Mouse (Mus musculus) limb, embryonic 11.5 days (tissue): Measurements from ENCODE around the gene Cenpn. TPM values are rescaled to one million over a fixed set of nuclear protein-coding genes. Genes with fewer than 3 reads are reported as not detected.

Source experiments
- ATAC-seq: fragments of 200-750 bp; cut with Nextera tagmentation; 2 replicates; pipeline ENCODE4 v1.8.0; 2017; ENCODE audit warnings: low read depth; ENCODE audit not compliant: insufficient number of reproducible peaks, low FRiP score, low TSS enrichment
- DNase-seq: peaks from one replicate; pipeline ENCODE4 v3.0.0-alpha.2; 2015; ENCODE audit warnings: low spot score
- H3K27ac ChIP-seq: fragments of 300-500 bp; sonication (generic); replicated peaks from 2 replicates; pipeline ENCODE4 v1.5.1; 2014; ENCODE audit warnings: low read depth, mild to moderate bottlenecking, low read length
- H3K27me3 ChIP-seq: fragments of 300-500 bp; sonication (generic); 2 replicates; pipeline ENCODE4 v1.6.1; 2014; ENCODE audit warnings: mild to moderate bottlenecking, low read length, mixed read lengths; ENCODE audit not compliant: control insufficient read depth, insufficient read depth
- H3K36me3 ChIP-seq: fragments of 300-500 bp; sonication (generic); 2 replicates; pipeline ENCODE4 v1.6.1; 2014; ENCODE audit warnings: mild to moderate bottlenecking, low read length, moderate library complexity, mixed read lengths; ENCODE audit not compliant: control insufficient read depth, insufficient read depth
- H3K4me1 ChIP-seq: fragments of 300-500 bp; sonication (generic); 2 replicates; pipeline ENCODE4 v1.6.1; 2014; ENCODE audit warnings: low read length, mixed read lengths; ENCODE audit not compliant: control insufficient read depth, insufficient read depth
- H3K4me2 ChIP-seq: fragments of 300-500 bp; sonication (generic); 2 replicates; pipeline ENCODE4 v1.6.1; 2014; ENCODE audit warnings: low read depth, mild to moderate bottlenecking, moderate library complexity; ENCODE audit not compliant: severe bottlenecking
- H3K4me3 ChIP-seq: fragments of 300-500 bp; sonication (generic); 2 replicates; pipeline ENCODE4 v1.5.1; 2014; ENCODE audit warnings: low read depth, low read length
- H3K9ac ChIP-seq: fragments of 300-500 bp; sonication (generic); 2 replicates; pipeline ENCODE4 v1.6.1; 2014; ENCODE audit warnings: mild to moderate bottlenecking, low read length
- H3K9me3 ChIP-seq: fragments of 300-500 bp; sonication (generic); 2 replicates; pipeline ENCODE4 v1.6.1; 2016; ENCODE audit warnings: low read length; ENCODE audit not compliant: control insufficient read depth
- WGBS: fragments of 180-500 bp; shearing (Covaris S2); extraction: QIAGEN DNeasy Blood & Tissue Kit; methylation state at CpG from one replicate; pipeline ENCODE4 v1.1.7; 2014; 5-methylcytosine and 5-hydroxymethylcytosine counted together
- polyA plus RNA-seq: library from polyadenylated mRNA; unstranded; fragments of >200 nt; fragmentation: Nextera tagmentation; extraction: Ambion mirVana; gene quantifications from 2 replicates; pipeline ENCODE4 v1.2.1, GENCODE M21; 2014

Gene Cenpn
- 53.8 and 60.0 TPM in 2 replicates for polyA plus RNA-seq

GRCm38 (mm10) chr8:116921337-116922059 lies at the start of gene Cenpn, which contains the start of gene Cmc2:
TSS of gene Cenpn (plus strand) at chr8:116921730.
TSS of gene Cmc2 (minus strand) at chr8:116921455.
- H3K4me1 ChIP-seq = peaks cover 4% of the 10 kb centered on the region
- peak; percentile 95 for DNase-seq
- WGBS = under 1% methylated on average over 57 of the region's 57 CpGs
- peak within 1 kb of the TSS; percentile 76 for H3K9ac ChIP-seq
- H3K36me3 ChIP-seq = no peaks in the 10 kb centered on the region
- ATAC-seq = peak; percentile 94
- H3K9me3 ChIP-seq = no peaks in the 10 kb centered on the region
- peak within 1 kb of the TSS; percentile 81 for H3K4me3 ChIP-seq
- H3K27me3 ChIP-seq = no peaks in the 10 kb centered on the region
- H3K27ac ChIP-seq = peak within 1 kb of the TSS; percentile 32; the same call in 1 of the 2 replicates
- peak within 1 kb of the TSS; percentile 81 for H3K4me2 ChIP-seq

DNA sequence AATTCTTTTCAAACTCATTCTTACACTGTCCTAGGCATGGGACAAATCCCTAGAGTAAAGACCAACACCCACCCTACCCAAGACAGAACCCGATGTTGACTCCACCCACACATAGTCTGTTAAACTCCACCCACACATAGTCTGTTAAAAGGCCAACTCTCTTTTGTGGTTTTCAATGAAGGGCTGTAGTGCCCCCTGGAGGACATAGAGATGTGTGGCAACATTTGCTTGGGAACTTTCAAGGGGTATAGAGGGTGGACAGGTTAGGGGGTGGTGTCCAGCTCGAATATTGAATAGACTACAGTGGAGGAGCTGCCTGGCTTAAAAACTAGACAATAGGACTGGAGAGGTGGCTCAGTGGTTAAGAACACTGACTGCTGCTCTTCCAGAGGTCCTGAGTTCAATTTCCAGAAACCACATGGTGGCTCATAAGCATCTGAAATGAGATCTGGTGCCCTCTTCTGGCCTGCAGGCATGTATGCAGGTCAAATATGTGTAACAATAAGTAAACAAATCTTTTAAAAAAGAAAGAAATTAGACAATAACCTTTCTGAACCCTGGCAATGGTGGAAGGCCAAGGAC lies 48.7 kb upstream of the Cenpn start:
- no peak overlapping the region for H3K4me3 ChIP-seq
- 68% methylated on average over 2 of the region's 2 CpGs for WGBS
- no peak overlapping the region for H3K27ac ChIP-seq
- H3K4me2 ChIP-seq = no peak overlapping the region
- H3K27me3 ChIP-seq = no peaks in the 10 kb centered on the region
- H3K4me1 ChIP-seq = no peaks in the 10 kb centered on the region
- DNase-seq (no peak), ATAC-seq (no peak)
- no peak overlapping the region for H3K9ac ChIP-seq
- no peaks in the 10 kb centered on the region for H3K9me3 ChIP-seq
- no peaks in the 10 kb centered on the region for H3K36me3 ChIP-seq

DNA sequence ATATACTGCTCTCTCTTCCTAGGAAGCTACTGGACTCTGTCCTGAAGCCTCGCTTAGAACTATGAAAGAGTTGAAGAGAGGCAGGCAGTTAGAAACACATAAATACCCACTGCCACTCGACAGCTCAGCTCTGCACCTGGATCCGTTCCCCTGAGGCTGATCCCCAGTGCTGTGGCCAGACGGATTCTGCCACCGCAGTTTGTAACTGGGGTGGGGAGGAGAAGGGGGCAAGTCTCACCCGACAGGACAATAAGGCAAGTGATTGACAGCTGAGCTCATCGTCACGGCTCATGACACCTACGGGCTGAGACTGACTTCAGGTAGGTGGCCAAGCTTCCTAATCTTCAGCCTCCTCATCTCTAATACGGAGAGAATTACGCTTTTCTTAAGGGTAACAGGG lies 47.9 kb upstream of the Cenpn start:
- H3K27ac ChIP-seq = no peak overlapping the region
- H3K4me1 ChIP-seq = no peaks in the 10 kb centered on the region
- no peak overlapping the region for H3K4me3 ChIP-seq
- no peak overlapping the region for H3K9ac ChIP-seq
- no peaks in the 10 kb centered on the region for H3K27me3 ChIP-seq
- DNase-seq (no peak), ATAC-seq (no peak)
- 76% methylated on average over 11 of the region's 11 CpGs for whole genome bisulfite sequencing
- H3K9me3 ChIP-seq = no peaks in the 10 kb centered on the region
- no peaks in the 10 kb centered on the region for H3K36me3 ChIP-seq
- no peak overlapping the region for H3K4me2 ChIP-seq

DNA sequence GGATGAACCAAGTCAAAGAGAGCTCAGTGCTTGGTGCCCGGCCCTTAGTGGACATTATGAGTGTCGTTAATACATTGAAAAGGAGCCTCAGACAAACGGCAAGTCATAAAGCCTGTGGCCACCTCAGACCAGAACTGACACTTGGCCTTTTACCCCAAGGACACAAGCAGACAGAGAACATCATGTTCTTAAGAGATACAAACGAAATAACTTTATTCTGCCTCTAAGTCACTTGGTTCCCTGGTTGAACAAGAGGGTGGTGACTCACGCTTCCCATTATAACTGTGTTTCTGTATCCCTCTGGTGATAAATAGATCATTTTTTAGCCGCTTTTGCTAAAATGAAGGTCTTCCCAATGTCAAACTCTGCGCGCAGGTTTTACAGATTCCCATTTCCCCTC lies 47.5 kb upstream of the Cenpn start:
- ATAC-seq (no peak), DNase-seq (no peak)
- Histone ChIP-seq H3K4me3 (no peak overlapping the region), H3K9ac (no peak overlapping the region), H3K36me3 (no peaks in the 10 kb centered on the region), H3K9me3 (no peaks in the 10 kb centered on the region), H3K4me2 (no peak overlapping the region), H3K27ac (no peak overlapping the region), H3K27me3 (no peaks in the 10 kb centered on the region), H3K4me1 (no peaks in the 10 kb centered on the region)
- 81% methylated on average over 8 of the region's 8 CpGs for WGBS

GRCm38 (mm10) chr8:116875798-116876450 lies 45.6 kb upstream of the Cenpn start:
- no peak for ATAC-seq
- Histone ChIP-seq H3K9me3 (no peaks in the 10 kb centered on the region), H3K27me3 (no peaks in the 10 kb centered on the region), H3K4me1 (no peaks in the 10 kb centered on the region), H3K4me3 (no peak overlapping the region), H3K27ac (no peak overlapping the region), H3K9ac (no peak overlapping the region), H3K36me3 (no peaks in the 10 kb centered on the region), H3K4me2 (no peak overlapping the region)
- no peak for DNase-seq
- 89% methylated on average over 17 of the region's 17 CpGs for WGBS

DNA sequence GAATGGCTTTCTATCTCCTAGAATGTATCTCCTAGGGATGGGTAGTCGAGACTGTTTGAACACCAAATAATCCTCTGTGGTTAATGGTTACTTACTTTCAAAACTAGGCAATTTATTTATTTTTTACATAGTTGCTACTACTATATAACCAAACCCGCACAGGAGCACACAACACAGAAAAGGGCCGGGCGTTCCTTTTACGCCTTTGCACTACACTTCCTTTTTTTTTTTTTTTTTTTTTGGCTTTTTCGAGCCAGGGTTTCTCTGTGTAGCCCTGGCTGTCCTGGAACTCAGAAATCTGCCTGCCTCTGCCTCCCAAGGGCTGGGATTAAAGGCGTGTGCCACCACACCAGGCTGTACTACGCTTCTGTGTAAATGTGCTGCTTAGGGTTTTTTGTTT lies 40.1 kb upstream of the Cenpn start:
- Histone ChIP-seq H3K36me3 (no peaks in the 10 kb centered on the region; the same call in 1 of the 2 replicates), H3K9ac (no peak overlapping the region), H3K27ac (no peak overlapping the region), H3K9me3 (no peaks in the 10 kb centered on the region), H3K4me2 (no peak overlapping the region), H3K27me3 (no peaks in the 10 kb centered on the region), H3K4me1 (no peaks in the 10 kb centered on the region), H3K4me3 (no peak overlapping the region)
- 91% methylated on average over 8 of the region's 8 CpGs for WGBS
- ATAC-seq (no peak), DNase-seq (no peak)

- Histone ChIP-seq H3K4me3 (no peak overlapping the region), H3K9me3 (no peaks in the 10 kb centered on the region), H3K4me1 (no peaks in the 10 kb centered on the region), H3K36me3 (no peaks in the 10 kb centered on the region; the same call in 1 of the 2 replicates), H3K27ac (no peak overlapping the region), H3K4me2 (no peak overlapping the region), H3K27me3 (no peaks in the 10 kb centered on the region), H3K9ac (no peak overlapping the region)
- ATAC-seq (no peak), DNase-seq (no peak)
- WGBS = 69% methylated on average over 4 of the region's 4 CpGs
Measured at GRCm38 (mm10) chr8:116887813-116888212, 33.7 kb upstream of the Cenpn start.

- Histone ChIP-seq H3K4me3 (no peak overlapping the region), H3K9me3 (no peaks in the 10 kb centered on the region), H3K4me1 (no peaks in the 10 kb centered on the region), H3K27ac (no peak overlapping the region), H3K36me3 (peaks cover 5% of the 10 kb centered on the region; the same call in 1 of the 2 replicates), H3K9ac (no peak overlapping the region), H3K27me3 (no peaks in the 10 kb centered on the region), H3K4me2 (no peak overlapping the region)
- DNase-seq (no peak), ATAC-seq (no peak)
- 91% methylated on average over 5 of the region's 5 CpGs for WGBS
Measured at GRCm38 (mm10) chr8:116891446-116891845, 30.1 kb upstream of the Cenpn start.
